Mouse (Mus musculus): ENCODE results near the gene Tcp11l1. TPM values are rescaled to one million over a fixed set of nuclear protein-coding genes. Genes with fewer than 3 reads are reported as not detected.

Gene Tcp11l1
- total and polyA plus RNA-seq, 3 experiments, result 7.2 to 17.5 (median 13.5) TPM

DNA sequence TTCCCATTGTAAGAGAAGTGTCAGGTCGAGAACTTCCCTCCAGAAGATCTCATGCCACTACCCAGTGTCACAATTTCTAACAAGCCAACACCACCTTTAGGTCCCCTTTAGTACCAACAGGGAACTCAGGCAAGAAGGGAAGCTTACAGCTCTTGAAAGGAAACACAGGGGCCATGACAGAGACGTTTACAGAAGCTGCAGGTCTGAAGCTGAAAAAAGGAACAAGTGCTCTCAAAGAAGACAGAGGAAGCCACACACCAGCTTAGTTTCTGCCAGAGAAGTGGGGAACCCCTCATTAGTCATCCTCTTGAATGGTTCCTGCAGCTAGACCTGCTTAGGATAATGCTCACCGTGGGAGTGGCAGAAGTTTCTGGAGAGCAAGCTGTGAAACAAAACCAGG, 24.7 kb downstream of the Tcp11l1 start:
- ATAC-seq (ENCODE audit: extremely low read depth, insufficient number of reproducible peaks, low FRiP score, poor library complexity, severe bottlenecking) (no peak), DNase-seq (ENCODE audit: low spot score) (no peak)
- H3K27me3 ChIP-seq (ENCODE audit: insufficient read depth, low read length), result peaks cover 17% of the 10 kb centered on the region
- no peaks in the 10 kb centered on the region for H3K9me3 ChIP-seq (replicated peaks)
- TF ChIP-seq POLR2AphosphoS5 (IDR thresholded peaks at IDR 0.05; ENCODE audit: insufficient replicate concordance, low read depth, low read length) (no peak), GATA1 (IDR thresholded peaks at IDR 0.05; ENCODE audit: borderline replicate concordance, low read length) (no peak), CTCF (IDR thresholded peaks at IDR 0.05; ENCODE audit: low read depth, low read length) (no peak), TAL1 (conservative IDR thresholded peaks at IDR 0.05; ENCODE audit: low read depth, low read length) (no peak), GATA2 (IDR thresholded peaks at IDR 0.05; ENCODE audit: borderline replicate concordance, low read depth, low read length) (no peak)
- H3K4me1 ChIP-seq (ENCODE audit: insufficient read depth, low read depth, low read length), result no peaks in the 10 kb centered on the region; the same call in 1 of the 2 replicates
- H3K36me3 ChIP-seq (replicated peaks), result no peaks in the 10 kb centered on the region
- no peak overlapping the region for H3K4me3 ChIP-seq (ENCODE audit: low read depth, low read length)

DNA sequence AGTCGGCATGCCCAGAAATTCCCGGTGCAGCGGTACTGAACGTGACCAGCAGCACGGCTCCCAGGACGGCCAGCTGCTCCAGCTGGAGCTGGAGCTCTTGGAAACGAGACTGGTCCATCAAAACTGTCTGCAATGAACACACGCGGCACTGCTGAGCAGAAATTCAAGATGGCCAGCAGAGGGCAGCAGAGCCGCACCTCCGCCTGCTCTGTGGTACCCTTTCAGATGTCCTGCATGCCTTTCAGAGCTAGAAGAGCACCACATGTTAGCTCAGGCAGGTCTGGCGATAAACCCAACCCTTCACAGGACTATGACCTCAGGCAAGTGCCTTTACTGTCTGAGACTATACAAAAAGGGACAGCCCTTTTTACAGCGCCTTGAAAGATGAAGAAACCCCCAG, 26.6 kb downstream of the Tcp11l1 start:
- TF ChIP-seq CTCF (IDR thresholded peaks at IDR 0.05; ENCODE audit: low read depth, low read length) (peak; percentile 90), TAL1 (conservative IDR thresholded peaks at IDR 0.05; ENCODE audit: low read depth, low read length) (no peak)
- ATAC-seq (ENCODE audit: extremely low read depth, insufficient number of reproducible peaks, low FRiP score, poor library complexity, severe bottlenecking) (peak; percentile 49), DNase-seq (ENCODE audit: low spot score) (peak; percentile 53)
- Histone ChIP-seq H3K36me3 (replicated peaks) (no peaks in the 10 kb centered on the region), H3K4me1 (ENCODE audit: insufficient read depth, low read depth, low read length) (no peaks in the 10 kb centered on the region; the same call in 1 of the 2 replicates), H3K9me3 (replicated peaks) (no peaks in the 10 kb centered on the region), H3K27me3 (ENCODE audit: insufficient read depth, low read length) (peaks cover 23% of the 10 kb centered on the region), H3K4me3 (ENCODE audit: low read depth, low read length) (no peak overlapping the region)

DNA sequence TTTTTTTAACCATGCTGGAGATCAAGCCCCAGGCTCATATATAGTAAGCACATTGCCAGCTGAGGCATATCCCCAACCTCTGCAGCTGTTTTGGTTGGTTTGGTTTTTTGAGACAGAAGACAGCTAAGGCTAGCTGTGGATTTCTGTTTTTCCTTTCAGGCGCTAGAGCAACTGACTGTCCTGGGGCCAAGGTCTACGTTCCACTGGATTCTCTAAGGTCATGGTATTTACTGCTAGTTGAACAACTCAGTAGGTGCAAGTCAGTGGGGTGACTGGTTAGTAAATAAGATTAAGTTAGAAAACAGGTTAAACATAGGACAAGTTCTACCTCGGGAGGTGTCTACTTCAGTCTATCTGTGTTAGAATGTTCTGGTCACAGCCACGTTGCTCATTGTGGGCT, 27.2 kb downstream of the Tcp11l1 start:
- Histone ChIP-seq H3K4me1 (ENCODE audit: insufficient read depth, low read depth, low read length) (no peaks in the 10 kb centered on the region; the same call in 1 of the 2 replicates), H3K27me3 (ENCODE audit: insufficient read depth, low read length) (peaks cover 23% of the 10 kb centered on the region), H3K36me3 (replicated peaks) (no peaks in the 10 kb centered on the region), H3K9me3 (replicated peaks) (no peaks in the 10 kb centered on the region), H3K4me3 (ENCODE audit: low read depth, low read length) (no peak overlapping the region)
- ATAC-seq (ENCODE audit: extremely low read depth, insufficient number of reproducible peaks, low FRiP score, poor library complexity, severe bottlenecking), result no peak
- TF ChIP-seq GATA1 (IDR thresholded peaks at IDR 0.05; ENCODE audit: borderline replicate concordance, low read length), result no peak
- no peak for TF ChIP-seq GATA2 (IDR thresholded peaks at IDR 0.05; ENCODE audit: borderline replicate concordance, low read depth, low read length)
- no peak for TF ChIP-seq TAL1 (conservative IDR thresholded peaks at IDR 0.05; ENCODE audit: low read depth, low read length)
- TF ChIP-seq CTCF (IDR thresholded peaks at IDR 0.05; ENCODE audit: low read depth, low read length), result no peak
- TF ChIP-seq POLR2AphosphoS5 (IDR thresholded peaks at IDR 0.05; ENCODE audit: insufficient replicate concordance, low read depth, low read length), result no peak
- no peak for DNase-seq (ENCODE audit: low spot score)

DNA sequence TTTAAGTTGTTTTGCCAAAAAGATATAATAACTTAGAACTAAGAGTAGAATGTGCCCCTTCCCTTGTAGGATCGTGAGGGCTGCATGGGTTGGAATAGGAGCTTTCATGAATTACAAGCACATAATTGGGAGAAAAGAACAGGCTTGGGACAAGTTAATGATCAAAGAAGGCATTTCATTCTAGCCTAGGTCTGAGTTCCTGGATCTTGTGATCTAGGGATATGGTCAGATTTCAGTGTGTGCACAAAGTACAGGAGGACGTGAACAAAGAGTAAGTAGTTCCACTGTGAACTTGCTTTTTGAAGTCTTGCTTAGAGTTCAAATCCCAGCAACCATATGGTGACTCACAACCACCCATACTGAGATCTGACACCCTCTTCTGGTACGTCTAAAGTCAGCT, 34.6 kb downstream of the Tcp11l1 start:
- Histone ChIP-seq H3K27me3 (ENCODE audit: insufficient read depth, low read length) (peaks cover 16% of the 10 kb centered on the region), H3K9me3 (replicated peaks) (no peaks in the 10 kb centered on the region), H3K4me3 (ENCODE audit: low read depth, low read length) (no peak overlapping the region), H3K4me1 (ENCODE audit: insufficient read depth, low read depth, low read length) (no peaks in the 10 kb centered on the region), H3K36me3 (replicated peaks) (no peaks in the 10 kb centered on the region)
- TF ChIP-seq GATA2 (IDR thresholded peaks at IDR 0.05; ENCODE audit: borderline replicate concordance, low read depth, low read length), result no peak
- no peak for TF ChIP-seq POLR2AphosphoS5 (IDR thresholded peaks at IDR 0.05; ENCODE audit: insufficient replicate concordance, low read depth, low read length)
- no peak for TF ChIP-seq CTCF (IDR thresholded peaks at IDR 0.05; ENCODE audit: low read depth, low read length)
- TF ChIP-seq TAL1 (conservative IDR thresholded peaks at IDR 0.05; ENCODE audit: low read depth, low read length), result no peak
- TF ChIP-seq GATA1 (IDR thresholded peaks at IDR 0.05; ENCODE audit: borderline replicate concordance, low read length), result no peak
- DNase-seq (ENCODE audit: low spot score), result no peak
- no peak for ATAC-seq (ENCODE audit: extremely low read depth, insufficient number of reproducible peaks, low FRiP score, poor library complexity, severe bottlenecking)

DNA sequence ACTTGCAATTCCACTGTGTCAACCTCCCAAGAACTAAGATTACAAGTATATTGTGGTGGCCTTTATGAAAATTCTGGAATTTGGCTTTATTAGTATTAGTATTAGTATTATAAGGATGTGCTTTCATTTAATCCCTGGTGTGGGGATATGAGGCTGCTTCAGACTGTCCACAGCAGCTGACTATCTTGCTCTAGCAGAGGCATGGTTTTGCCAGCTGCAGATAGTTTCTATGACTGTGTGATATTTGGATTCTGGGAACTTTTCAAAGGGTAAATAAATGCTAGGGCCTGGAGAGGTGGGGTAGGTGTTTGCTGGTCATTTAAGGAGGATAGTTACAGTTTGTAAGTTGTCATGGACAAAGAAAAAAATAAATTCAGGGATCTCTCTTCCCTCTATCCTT, 40.2 kb downstream of the Tcp11l1 start:
- H3K4me1 ChIP-seq (ENCODE audit: insufficient read depth, low read depth, low read length), result peaks cover 11% of the 10 kb centered on the region
- H3K9me3 ChIP-seq (replicated peaks), result no peaks in the 10 kb centered on the region
- H3K27me3 ChIP-seq (ENCODE audit: insufficient read depth, low read length), result no peaks in the 10 kb centered on the region
- ATAC-seq (ENCODE audit: extremely low read depth, insufficient number of reproducible peaks, low FRiP score, poor library complexity, severe bottlenecking) (no peak), DNase-seq (ENCODE audit: low spot score) (no peak)
- H3K4me3 ChIP-seq (ENCODE audit: low read depth, low read length), result no peak overlapping the region
- TF ChIP-seq GATA2 (IDR thresholded peaks at IDR 0.05; ENCODE audit: borderline replicate concordance, low read depth, low read length) (no peak), CTCF (IDR thresholded peaks at IDR 0.05; ENCODE audit: low read depth, low read length) (no peak), TAL1 (conservative IDR thresholded peaks at IDR 0.05; ENCODE audit: low read depth, low read length) (no peak), POLR2AphosphoS5 (IDR thresholded peaks at IDR 0.05; ENCODE audit: insufficient replicate concordance, low read depth, low read length) (no peak), GATA1 (IDR thresholded peaks at IDR 0.05; ENCODE audit: borderline replicate concordance, low read length) (no peak)
- H3K36me3 ChIP-seq (replicated peaks), result peaks cover 5% of the 10 kb centered on the region

DNA sequence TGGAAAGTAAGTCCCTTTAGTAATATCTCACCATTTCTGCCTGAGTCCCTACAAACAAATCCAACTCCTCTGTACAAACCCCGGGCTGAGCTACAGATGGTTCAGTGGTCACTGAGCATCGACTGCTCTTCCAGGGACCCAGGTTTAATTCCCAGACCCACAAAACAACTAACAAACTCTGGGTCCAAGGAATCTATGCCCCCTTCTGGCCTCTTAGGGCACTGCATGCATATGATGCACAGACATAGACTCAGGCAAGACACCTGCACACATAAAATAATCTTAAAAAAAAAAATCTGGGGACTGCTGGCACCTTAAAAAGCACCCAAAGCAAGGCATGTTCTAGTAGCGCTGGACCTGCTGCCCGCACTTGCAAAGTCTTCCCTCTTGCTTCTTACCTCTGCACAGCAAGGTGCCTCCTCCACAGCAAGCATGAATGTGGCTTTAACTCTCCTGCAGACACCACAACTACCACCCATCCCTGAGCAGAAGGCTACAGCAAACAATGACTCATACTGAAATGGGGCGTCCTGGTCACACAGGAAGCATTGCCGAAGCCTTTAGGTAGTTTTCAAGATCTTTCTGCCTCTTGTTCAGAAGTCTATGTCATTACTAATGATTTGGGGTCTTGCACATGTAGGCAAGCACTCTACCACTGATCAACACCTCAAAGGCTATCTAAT, 42.7 kb downstream of the Tcp11l1 start:
- Histone ChIP-seq H3K36me3 (replicated peaks) (peaks cover 23% of the 10 kb centered on the region), H3K27me3 (ENCODE audit: insufficient read depth, low read length) (no peaks in the 10 kb centered on the region), H3K4me3 (ENCODE audit: low read depth, low read length) (no peak overlapping the region), H3K4me1 (ENCODE audit: insufficient read depth, low read depth, low read length) (peaks cover 11% of the 10 kb centered on the region), H3K9me3 (replicated peaks) (no peaks in the 10 kb centered on the region)
- DNase-seq (ENCODE audit: low spot score) (no peak), ATAC-seq (ENCODE audit: extremely low read depth, insufficient number of reproducible peaks, low FRiP score, poor library complexity, severe bottlenecking) (peak; percentile 8; the same call in 1 of the 2 replicates)
- TF ChIP-seq CTCF (IDR thresholded peaks at IDR 0.05; ENCODE audit: low read depth, low read length) (no peak), GATA1 (IDR thresholded peaks at IDR 0.05; ENCODE audit: borderline replicate concordance, low read length) (no peak), POLR2AphosphoS5 (IDR thresholded peaks at IDR 0.05; ENCODE audit: insufficient replicate concordance, low read depth, low read length) (no peak), TAL1 (conservative IDR thresholded peaks at IDR 0.05; ENCODE audit: low read depth, low read length) (no peak), GATA2 (IDR thresholded peaks at IDR 0.05; ENCODE audit: borderline replicate concordance, low read depth, low read length) (no peak)
